Mouse (Mus musculus): ENCODE measurements around the gene Trank1. TPM values are rescaled to one million over a fixed set of nuclear protein-coding genes. Genes with fewer than 3 reads are reported as not detected.

Gene Trank1
- polyA plus RNA-seq, 1 experiment from 2014 or later: 6.1 TPM

GRCm38 (mm10) chr9:111385526-111386491 is 74.3 kb downstream of the Trank1 start:
- Histone ChIP-seq H3K9me3 (no peaks in the 10 kb centered on the region), H3K36me3 (no peaks in the 10 kb centered on the region)

DNA sequence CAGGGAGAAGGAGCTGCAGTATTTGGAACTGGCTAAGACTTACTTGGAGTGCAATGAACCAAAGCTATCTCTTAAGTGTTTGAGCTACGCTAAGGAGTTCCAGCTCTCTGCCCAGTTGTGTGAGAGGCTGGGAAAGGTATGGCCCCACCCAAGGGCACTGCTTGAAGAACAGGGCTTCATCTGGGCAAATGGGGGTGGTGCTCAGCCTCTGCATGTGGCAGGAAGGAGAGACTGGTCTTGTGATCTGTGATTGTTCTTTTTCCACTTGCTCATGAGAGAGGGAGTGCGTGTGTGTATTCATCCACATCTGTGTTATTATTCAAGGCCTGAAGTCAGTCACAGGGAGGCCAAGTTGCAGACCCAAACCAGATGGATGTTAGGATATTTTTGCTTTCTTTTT is 75.0 kb downstream of the Trank1 start:
- WGBS: 80% methylated on average over 2 of the region's 2 CpGs
- Histone ChIP-seq H3K36me3 (no peaks in the 10 kb centered on the region), H3K4me3 (replicated peaks) (no peak overlapping the region), H3K4me1 (replicated peaks) (peaks cover 12% of the 10 kb centered on the region), H3K27ac (no peak overlapping the region), H3K9me3 (no peaks in the 10 kb centered on the region), H3K4me2 (replicated peaks) (no peak overlapping the region), H3K9ac (replicated peaks) (no peak overlapping the region), H3K27me3 (no peaks in the 10 kb centered on the region)
- no peak for ATAC-seq

More at GRCm38 (mm10) chr9:111385526-111386491, 74.3 kb downstream of the Trank1 start:
- 82% methylated on average over 5 of the region's 5 CpGs for WGBS
- no peak overlapping the region for H3K9ac ChIP-seq (replicated peaks)
- H3K4me3 ChIP-seq (replicated peaks): no peak overlapping the region
- no peaks in the 10 kb centered on the region for H3K27me3 ChIP-seq
- no peak for ATAC-seq
- no peak overlapping the region for H3K27ac ChIP-seq
- H3K4me2 ChIP-seq (replicated peaks): no peak overlapping the region
- H3K4me1 ChIP-seq (replicated peaks): peaks cover 12% of the 10 kb centered on the region

- no peaks in the 10 kb centered on the region for H3K9me3 ChIP-seq
- no peak overlapping the region for H3K4me3 ChIP-seq (replicated peaks)
- H3K4me1 ChIP-seq (replicated peaks): peaks cover 12% of the 10 kb centered on the region
- no peak overlapping the region for H3K9ac ChIP-seq (replicated peaks)
- H3K27ac ChIP-seq: no peak overlapping the region
- no peak overlapping the region for H3K4me2 ChIP-seq (replicated peaks)
- H3K27me3 ChIP-seq: no peaks in the 10 kb centered on the region
- WGBS: 86% methylated on average over 4 of the region's 4 CpGs
- ATAC-seq: no peak
- H3K36me3 ChIP-seq: no peaks in the 10 kb centered on the region
These were observed 76.0 kb downstream of the Trank1 start for GRCm38 (mm10) chr9:111387576-111387975.

- H3K27ac ChIP-seq: no peak overlapping the region
- H3K4me1 ChIP-seq (replicated peaks): no peaks in the 10 kb centered on the region
- H3K4me2 ChIP-seq (replicated peaks): no peak overlapping the region
- WGBS: 85% methylated on average over 9 of the region's 9 CpGs
- no peaks in the 10 kb centered on the region for H3K9me3 ChIP-seq
- no peaks in the 10 kb centered on the region for H3K27me3 ChIP-seq
- no peak overlapping the region for H3K9ac ChIP-seq (replicated peaks)
- ATAC-seq: no peak
- H3K4me3 ChIP-seq (replicated peaks): no peak overlapping the region
- no peaks in the 10 kb centered on the region for H3K36me3 ChIP-seq
These were observed 78.5 kb downstream of the Trank1 start for GRCm38 (mm10) chr9:111390016-111390415.

- no peak for ATAC-seq
- Histone ChIP-seq H3K4me1 (replicated peaks) (no peaks in the 10 kb centered on the region), H3K9me3 (no peaks in the 10 kb centered on the region), H3K27me3 (no peaks in the 10 kb centered on the region), H3K4me3 (replicated peaks) (no peak overlapping the region), H3K9ac (replicated peaks) (no peak overlapping the region), H3K4me2 (replicated peaks) (no peak overlapping the region), H3K27ac (no peak overlapping the region), H3K36me3 (no peaks in the 10 kb centered on the region)
- 90% methylated on average over 8 of the region's 8 CpGs for WGBS
These were observed 79.5 kb downstream of the Trank1 start for GRCm38 (mm10) chr9:111391036-111391435.

DNA sequence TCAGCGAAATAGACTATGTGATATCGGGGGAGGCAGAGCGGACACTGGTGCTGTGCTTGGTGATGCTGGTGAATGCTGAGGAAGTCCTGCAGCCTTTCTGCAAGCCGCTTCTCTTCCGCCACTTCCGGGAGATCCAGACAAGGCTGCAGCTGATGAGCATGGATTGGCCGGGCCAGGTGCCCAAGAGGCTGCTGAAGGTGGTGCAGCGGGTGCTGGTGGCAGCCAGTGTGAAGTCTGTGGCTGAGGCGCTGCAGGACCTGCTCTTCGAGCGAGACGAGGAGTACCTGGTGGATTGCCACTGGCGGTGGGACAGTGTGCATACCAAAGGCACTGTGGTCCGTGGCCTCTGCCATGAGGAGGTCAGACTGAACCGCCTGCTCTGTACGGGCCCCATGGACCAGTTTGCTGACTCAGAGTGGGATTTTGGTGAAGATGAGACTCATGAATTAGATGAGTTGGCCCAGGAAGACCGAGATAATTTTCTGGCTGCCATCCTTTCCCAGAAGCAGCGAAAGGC is 80.4 kb downstream of the Trank1 start:
- H3K27ac ChIP-seq: no peak overlapping the region
- no peak overlapping the region for H3K4me2 ChIP-seq (replicated peaks)
- no peak for ATAC-seq
- H3K9ac ChIP-seq (replicated peaks): no peak overlapping the region
- no peaks in the 10 kb centered on the region for H3K4me1 ChIP-seq (replicated peaks)
- H3K4me3 ChIP-seq (replicated peaks): no peak overlapping the region
- 93% methylated on average over 18 of the region's 18 CpGs for WGBS
- H3K27me3 ChIP-seq: no peaks in the 10 kb centered on the region
- no peaks in the 10 kb centered on the region for H3K36me3 ChIP-seq
- no peaks in the 10 kb centered on the region for H3K9me3 ChIP-seq

- 71% methylated on average over 5 of the region's 5 CpGs for WGBS
- no peaks in the 10 kb centered on the region for H3K36me3 ChIP-seq
- H3K4me2 ChIP-seq (replicated peaks): no peak overlapping the region
- H3K4me3 ChIP-seq (replicated peaks): no peak overlapping the region
- no peaks in the 10 kb centered on the region for H3K27me3 ChIP-seq
- no peak overlapping the region for H3K9ac ChIP-seq (replicated peaks)
- no peaks in the 10 kb centered on the region for H3K9me3 ChIP-seq
- no peaks in the 10 kb centered on the region for H3K4me1 ChIP-seq (replicated peaks)
- no peak for ATAC-seq
- no peak overlapping the region for H3K27ac ChIP-seq
These were observed 83.7 kb downstream of the Trank1 start for GRCm38 (mm10) chr9:111395265-111395664.

DNA sequence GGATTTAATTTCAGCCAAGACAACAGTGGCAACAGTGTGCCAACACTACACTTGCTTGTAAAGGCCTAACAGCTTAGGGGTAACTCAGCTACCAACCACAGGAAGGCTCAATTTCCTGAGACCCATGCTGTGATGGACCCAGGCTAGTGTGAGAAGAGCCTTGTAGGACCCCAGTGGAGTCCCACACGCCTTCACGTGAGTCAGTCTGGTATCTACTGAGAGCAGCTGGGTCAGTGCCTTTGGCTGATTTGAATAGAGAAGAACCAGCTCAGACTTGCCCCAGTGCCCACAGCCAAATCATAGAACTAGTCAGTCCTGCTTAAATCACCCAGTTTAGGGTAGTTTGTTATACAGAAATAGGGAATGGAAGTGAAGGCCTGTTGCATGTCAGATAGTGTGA is 86.5 kb downstream of the Trank1 start:
- Histone ChIP-seq H3K4me1 (replicated peaks) (no peaks in the 10 kb centered on the region), H3K4me3 (replicated peaks) (no peak overlapping the region), H3K9ac (replicated peaks) (no peak overlapping the region), H3K4me2 (replicated peaks) (no peak overlapping the region), H3K9me3 (no peaks in the 10 kb centered on the region), H3K36me3 (no peaks in the 10 kb centered on the region), H3K27ac (no peak overlapping the region), H3K27me3 (no peaks in the 10 kb centered on the region)
- 88% methylated on average over 2 of the region's 2 CpGs for WGBS
- ATAC-seq: no peak

- 90% methylated on average over 4 of the region's 4 CpGs for WGBS
- no peak overlapping the region for H3K9ac ChIP-seq (replicated peaks)
- H3K4me3 ChIP-seq (replicated peaks): no peak overlapping the region
- no peaks in the 10 kb centered on the region for H3K4me1 ChIP-seq (replicated peaks)
- no peak for ATAC-seq
- H3K27ac ChIP-seq: no peak overlapping the region
- no peaks in the 10 kb centered on the region for H3K27me3 ChIP-seq
- no peak overlapping the region for H3K4me2 ChIP-seq (replicated peaks)
- no peaks in the 10 kb centered on the region for H3K9me3 ChIP-seq
- no peaks in the 10 kb centered on the region for H3K36me3 ChIP-seq
These were observed 88.5 kb downstream of the Trank1 start for GRCm38 (mm10) chr9:111400089-111400488.

DNA sequence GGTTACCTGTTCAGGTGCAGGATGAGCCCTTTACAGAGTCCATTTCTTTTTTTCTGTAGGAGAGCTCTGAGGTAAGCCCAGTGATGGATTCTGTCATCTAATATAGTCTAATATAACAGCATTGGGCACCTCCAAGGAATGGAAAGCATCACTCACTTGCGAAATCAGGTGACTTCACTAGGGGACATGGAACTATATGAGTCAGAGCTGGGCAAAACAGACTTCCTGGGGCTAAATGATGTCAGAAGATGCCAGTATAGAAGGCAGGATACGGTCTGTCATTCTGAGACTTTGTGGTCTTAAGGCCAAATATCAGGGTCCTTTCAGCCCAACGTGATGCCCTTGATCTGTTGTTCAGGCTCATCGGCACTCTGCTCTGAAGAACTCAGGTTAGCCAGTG is 91.6 kb downstream of the Trank1 start:
- Histone ChIP-seq H3K4me2 (replicated peaks) (no peak overlapping the region), H3K27ac (no peak overlapping the region), H3K4me3 (replicated peaks) (no peak overlapping the region), H3K27me3 (no peaks in the 10 kb centered on the region), H3K36me3 (no peaks in the 10 kb centered on the region), H3K9ac (replicated peaks) (no peak overlapping the region), H3K9me3 (no peaks in the 10 kb centered on the region), H3K4me1 (replicated peaks) (no peaks in the 10 kb centered on the region)
- no peak for ATAC-seq
- WGBS: 95% methylated on average over 4 of the region's 4 CpGs

GRCm38 (mm10) chr9:111404346-111405079 is 93.0 kb downstream of the Trank1 start:
- 92% methylated on average over 12 of the region's 12 CpGs for WGBS
- Histone ChIP-seq H3K4me2 (replicated peaks) (no peak overlapping the region), H3K27me3 (no peaks in the 10 kb centered on the region), H3K36me3 (no peaks in the 10 kb centered on the region), H3K4me3 (replicated peaks) (no peak overlapping the region), H3K9ac (replicated peaks) (no peak overlapping the region), H3K4me1 (replicated peaks) (no peaks in the 10 kb centered on the region), H3K9me3 (no peaks in the 10 kb centered on the region), H3K27ac (no peak overlapping the region)
- no peak for ATAC-seq

DNA sequence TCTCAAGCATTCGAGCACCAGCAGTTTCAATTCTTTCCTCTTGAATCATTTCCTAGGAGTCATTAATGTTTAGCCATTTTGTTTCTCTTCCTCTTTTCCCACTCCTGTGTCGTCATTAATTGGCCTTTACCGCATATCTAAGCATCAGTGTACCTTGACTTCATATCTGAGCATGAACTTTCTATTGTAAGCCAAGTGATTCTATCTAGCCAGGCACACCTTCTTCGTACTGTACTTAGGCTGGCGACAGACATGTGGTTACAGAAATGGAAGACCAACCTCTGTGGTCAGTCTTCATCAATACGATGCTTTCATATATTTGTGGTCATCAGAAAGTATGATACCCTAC is 93.5 kb downstream of the Trank1 start:
- no peaks in the 10 kb centered on the region for H3K36me3 ChIP-seq
- H3K9me3 ChIP-seq: no peaks in the 10 kb centered on the region
- no peak overlapping the region for H3K27ac ChIP-seq
- no peak overlapping the region for H3K9ac ChIP-seq (replicated peaks)
- no peak overlapping the region for H3K4me3 ChIP-seq (replicated peaks)
- no peaks in the 10 kb centered on the region for H3K27me3 ChIP-seq
- WGBS: 91% methylated on average over 6 of the region's 6 CpGs
- no peak for ATAC-seq
- H3K4me1 ChIP-seq (replicated peaks): no peaks in the 10 kb centered on the region
- no peak overlapping the region for H3K4me2 ChIP-seq (replicated peaks)

All from midbrain, embryonic 13.5 days (tissue).